Mouse (Mus musculus): ENCODE measurements around the gene P2rx6. TPM values are rescaled to one million over a fixed set of nuclear protein-coding genes. Genes with fewer than 3 reads are reported as not detected.
A peak's percentile ranks its signal among the peaks of the same experiment; 100 is the strongest.
"Not testable (repeated sequence)": the region's sequence is repeated elsewhere in the genome, so short reads cannot be mapped to it uniquely, and the experiment has no call there.

The P2rx6 gene
- polyA plus RNA-seq, 1 experiment from 2014 or later, result 0.41 TPM

- WGBS, result 82% methylated on average over 5 of the region's 5 CpGs
- ATAC-seq (ENCODE audit: insufficient read depth, low FRiP score, low TSS enrichment) (no peak), DNase-seq (ENCODE audit: low spot score) (no peak)
- no peak overlapping the region for H3K27ac ChIP-seq (ENCODE audit: low read depth, low read length)
- no peaks in the 10 kb centered on the region for H3K27me3 ChIP-seq (ENCODE audit: control insufficient read depth, insufficient read depth, low read length)
- H3K36me3 ChIP-seq (ENCODE audit: control insufficient read depth, insufficient read depth, low read length), result no peaks in the 10 kb centered on the region
- no peaks in the 10 kb centered on the region for H3K9me3 ChIP-seq (ENCODE audit: control insufficient read depth, low read length)
- H3K9ac ChIP-seq (ENCODE audit: low read length), result no peak overlapping the region
- no peak overlapping the region for H3K4me3 ChIP-seq (ENCODE audit: low read depth, low read length)
- H3K4me2 ChIP-seq (ENCODE audit: low read depth), result no peak overlapping the region
- H3K4me1 ChIP-seq (ENCODE audit: control insufficient read depth, insufficient read depth, low read length), result no peaks in the 10 kb centered on the region
Measured at GRCm38 (mm10) chr16:17605684-17606083, 44.0 kb downstream of the P2rx6 start.

GRCm38 (mm10) chr16:17611383-17611782 is 49.7 kb downstream of the P2rx6 start:
- no peaks in the 10 kb centered on the region for H3K27me3 ChIP-seq (ENCODE audit: control insufficient read depth, insufficient read depth, low read length)
- no peaks in the 10 kb centered on the region for H3K36me3 ChIP-seq (ENCODE audit: control insufficient read depth, insufficient read depth, low read length)
- H3K4me2 ChIP-seq (ENCODE audit: low read depth), result no peak overlapping the region
- no peaks in the 10 kb centered on the region for H3K9me3 ChIP-seq (ENCODE audit: control insufficient read depth, low read length)
- DNase-seq (ENCODE audit: low spot score) (no peak), ATAC-seq (ENCODE audit: insufficient read depth, low FRiP score, low TSS enrichment) (no peak)
- no peak overlapping the region for H3K27ac ChIP-seq (ENCODE audit: low read depth, low read length)
- 75% methylated on average over 4 of the region's 4 CpGs for WGBS
- H3K4me3 ChIP-seq (ENCODE audit: low read depth, low read length), result no peak overlapping the region
- H3K9ac ChIP-seq (ENCODE audit: low read length), result no peak overlapping the region
- no peaks in the 10 kb centered on the region for H3K4me1 ChIP-seq (ENCODE audit: control insufficient read depth, insufficient read depth, low read length)

- not testable (repeated sequence) for H3K27ac ChIP-seq (ENCODE audit: low read depth, low read length)
Measured at GRCm38 (mm10) chr16:17614740-17615139, 53.1 kb downstream of the P2rx6 start.

GRCm38 (mm10) chr16:17616212-17616611 is 54.5 kb downstream of the P2rx6 start:
- no peaks in the 10 kb centered on the region for H3K27me3 ChIP-seq (ENCODE audit: control insufficient read depth, insufficient read depth, low read length)
- H3K9ac ChIP-seq (ENCODE audit: low read length), result no peak overlapping the region
- ATAC-seq (ENCODE audit: insufficient read depth, low FRiP score, low TSS enrichment), result no peak
- no peak overlapping the region for H3K4me3 ChIP-seq (ENCODE audit: low read depth, low read length)
- no peaks in the 10 kb centered on the region for H3K9me3 ChIP-seq (ENCODE audit: control insufficient read depth, low read length)
- H3K4me1 ChIP-seq (ENCODE audit: control insufficient read depth, insufficient read depth, low read length), result peaks cover 6% of the 10 kb centered on the region; the same call in 1 of the 2 replicates
- no peak overlapping the region for H3K4me2 ChIP-seq (ENCODE audit: low read depth)
- no peak overlapping the region for H3K27ac ChIP-seq (ENCODE audit: low read depth, low read length)
- no peaks in the 10 kb centered on the region for H3K36me3 ChIP-seq (ENCODE audit: control insufficient read depth, insufficient read depth, low read length)
- DNase-seq (ENCODE audit: low spot score), result no peak
- WGBS, result 91% methylated on average over 5 of the region's 5 CpGs

More at GRCm38 (mm10) chr16:17614740-17615139, 53.1 kb downstream of the P2rx6 start:
- H3K36me3 ChIP-seq (ENCODE audit: control insufficient read depth, insufficient read depth, low read length); H3K9me3 ChIP-seq (ENCODE audit: control insufficient read depth, low read length); H3K4me3 ChIP-seq (ENCODE audit: low read depth, low read length); H3K9ac ChIP-seq (ENCODE audit: low read length); DNase-seq (ENCODE audit: low spot score); H3K4me1 ChIP-seq (ENCODE audit: control insufficient read depth, insufficient read depth, low read length); ATAC-seq (ENCODE audit: insufficient read depth, low FRiP score, low TSS enrichment); H3K27me3 ChIP-seq (ENCODE audit: control insufficient read depth, insufficient read depth, low read length); H3K4me2 ChIP-seq (ENCODE audit: low read depth): not testable (repeated sequence)
- WGBS, result 89% methylated on average over 6 of the region's 6 CpGs

GRCm38 (mm10) chr16:17617922-17618565 is 56.4 kb downstream of the P2rx6 start:
- Histone ChIP-seq H3K4me3 (ENCODE audit: low read depth, low read length) (no peak overlapping the region), H3K4me2 (ENCODE audit: low read depth) (no peak overlapping the region), H3K9me3 (ENCODE audit: control insufficient read depth, low read length) (no peaks in the 10 kb centered on the region), H3K9ac (ENCODE audit: low read length) (no peak overlapping the region), H3K36me3 (ENCODE audit: control insufficient read depth, insufficient read depth, low read length) (peaks cover 4% of the 10 kb centered on the region; the same call in 1 of the 2 replicates), H3K27me3 (ENCODE audit: control insufficient read depth, insufficient read depth, low read length) (no peaks in the 10 kb centered on the region), H3K27ac (ENCODE audit: low read depth, low read length) (no peak overlapping the region), H3K4me1 (ENCODE audit: control insufficient read depth, insufficient read depth, low read length) (peaks cover 6% of the 10 kb centered on the region; the same call in 1 of the 2 replicates)
- 18% methylated on average over 13 of the region's 13 CpGs for WGBS
- peak; percentile 63 for DNase-seq (ENCODE audit: low spot score)
- no peak for ATAC-seq (ENCODE audit: insufficient read depth, low FRiP score, low TSS enrichment)

- H3K9me3 ChIP-seq (ENCODE audit: control insufficient read depth, low read length), result no peaks in the 10 kb centered on the region
- DNase-seq (ENCODE audit: low spot score) (peak; percentile 92), ATAC-seq (ENCODE audit: insufficient read depth, low FRiP score, low TSS enrichment) (peak; percentile 72)
- WGBS, result 3% methylated on average over 60 of the region's 60 CpGs
- H3K4me2 ChIP-seq (ENCODE audit: low read depth), result peak within 1 kb of the TSS; percentile 80
- H3K27me3 ChIP-seq (ENCODE audit: control insufficient read depth, insufficient read depth, low read length), result no peaks in the 10 kb centered on the region
- H3K4me3 ChIP-seq (ENCODE audit: low read depth, low read length), result peak within 1 kb of the TSS; percentile 93
- H3K36me3 ChIP-seq (ENCODE audit: control insufficient read depth, insufficient read depth, low read length), result peaks cover 4% of the 10 kb centered on the region; the same call in 1 of the 2 replicates
- H3K9ac ChIP-seq (ENCODE audit: low read length), result peak within 1 kb of the TSS; percentile 91
- peaks cover 6% of the 10 kb centered on the region; the same call in 1 of the 2 replicates for H3K4me1 ChIP-seq (ENCODE audit: control insufficient read depth, insufficient read depth, low read length)
- H3K27ac ChIP-seq (ENCODE audit: low read depth, low read length), result peak within 1 kb of the TSS; percentile 14; the same call in 1 of the 2 replicates
Measured at GRCm38 (mm10) chr16:17619198-17620105, 57.8 kb downstream of the P2rx6 start, which contains the start of gene Smpd4. Smpd4 (plus strand) TSS chr16:17619354.

- no peak for ATAC-seq (ENCODE audit: insufficient read depth, low FRiP score, low TSS enrichment)
- H3K9ac ChIP-seq (ENCODE audit: low read length), result no peak overlapping the region
- WGBS, result 88% methylated on average over 1 of the region's 1 CpGs
Measured at GRCm38 (mm10) chr16:17621936-17622335, 60.3 kb downstream of the P2rx6 start.

GRCm38 (mm10) chr16:17625488-17626268 is 64.0 kb downstream of the P2rx6 start:
- no peaks in the 10 kb centered on the region for H3K4me1 ChIP-seq (ENCODE audit: control insufficient read depth, insufficient read depth, low read length)
- no peaks in the 10 kb centered on the region for H3K9me3 ChIP-seq (ENCODE audit: control insufficient read depth, low read length)
- no peak overlapping the region for H3K27ac ChIP-seq (ENCODE audit: low read depth, low read length)
- H3K36me3 ChIP-seq (ENCODE audit: control insufficient read depth, insufficient read depth, low read length), result peaks cover 11% of the 10 kb centered on the region
- no peak overlapping the region for H3K9ac ChIP-seq (ENCODE audit: low read length)
- 72% methylated on average over 8 of the region's 8 CpGs for WGBS
- H3K27me3 ChIP-seq (ENCODE audit: control insufficient read depth, insufficient read depth, low read length), result no peaks in the 10 kb centered on the region
- H3K4me3 ChIP-seq (ENCODE audit: low read depth, low read length), result no peak overlapping the region
- DNase-seq (ENCODE audit: low spot score), result no peak
- no peak overlapping the region for H3K4me2 ChIP-seq (ENCODE audit: low read depth)
- ATAC-seq (ENCODE audit: insufficient read depth, low FRiP score, low TSS enrichment), result no peak

More at GRCm38 (mm10) chr16:17621936-17622335, 60.3 kb downstream of the P2rx6 start:
- Histone ChIP-seq H3K36me3 (ENCODE audit: control insufficient read depth, insufficient read depth, low read length) (peaks cover 7% of the 10 kb centered on the region; the same call in 1 of the 2 replicates), H3K27ac (ENCODE audit: low read depth, low read length) (no peak overlapping the region), H3K4me1 (ENCODE audit: control insufficient read depth, insufficient read depth, low read length) (peaks cover 6% of the 10 kb centered on the region; the same call in 1 of the 2 replicates), H3K9me3 (ENCODE audit: control insufficient read depth, low read length) (no peaks in the 10 kb centered on the region), H3K27me3 (ENCODE audit: control insufficient read depth, insufficient read depth, low read length) (no peaks in the 10 kb centered on the region), H3K4me3 (ENCODE audit: low read depth, low read length) (no peak overlapping the region), H3K4me2 (ENCODE audit: low read depth) (no peak overlapping the region)
- DNase-seq (ENCODE audit: low spot score), result no peak
